Mouse (Mus musculus) heart, embryonic 13.5 days (tissue): Measurements from ENCODE around the gene Fcna. TPM values are rescaled to one million over a fixed set of nuclear protein-coding genes. Genes with fewer than 3 reads are reported as not detected.

ENCODE experiments used
- ATAC-seq: fragments of 200-750 bp; cut with Nextera tagmentation; 2 replicates; pipeline ENCODE4 v1.8.0; 2017; ENCODE audit warnings: moderate TSS enrichment; ENCODE audit not compliant: insufficient number of reproducible peaks, low FRiP score, low TSS enrichment; ENCODE audit errors: extremely low read depth
- H3K27ac ChIP-seq: fragments of 300-500 bp; sonication (generic); replicated peaks from 2 replicates; pipeline ENCODE4 v1.5.1; 2015; ENCODE audit warnings: moderate library complexity, mild to moderate bottlenecking, inconsistent platforms
- H3K27me3 ChIP-seq: fragments of 300-500 bp; sonication (generic); replicated peaks from 2 replicates; pipeline ENCODE4 v1.6.1; 2015; ENCODE audit warnings: mild to moderate bottlenecking, inconsistent platforms
- H3K36me3 ChIP-seq: fragments of 300-500 bp; sonication (generic); 2 replicates; pipeline ENCODE4 v1.6.1; 2015; ENCODE audit warnings: mild to moderate bottlenecking, inconsistent platforms
- H3K4me1 ChIP-seq: fragments of 300-500 bp; sonication (generic); 2 replicates; pipeline ENCODE4 v1.6.1; 2015; ENCODE audit warnings: inconsistent platforms
- H3K4me2 ChIP-seq: fragments of 300-500 bp; sonication (generic); 2 replicates; pipeline ENCODE4 v1.6.1; 2015; ENCODE audit warnings: inconsistent platforms, mild to moderate bottlenecking, moderate library complexity
- H3K4me3 ChIP-seq: fragments of 300-500 bp; sonication (generic); 2 replicates; pipeline ENCODE4 v1.5.1; 2015; ENCODE audit warnings: moderate library complexity, mild to moderate bottlenecking, inconsistent platforms
- H3K9ac ChIP-seq: fragments of 300-500 bp; sonication (generic); 2 replicates; pipeline ENCODE4 v1.6.1; 2015; ENCODE audit warnings: inconsistent platforms, mild to moderate bottlenecking, moderate library complexity
- H3K9me3 ChIP-seq: fragments of 300-500 bp; sonication (generic); 2 replicates; pipeline ENCODE4 v1.6.1; 2016; ENCODE audit warnings: inconsistent platforms
- WGBS: fragments of 180-500 bp; shearing (Covaris S2); methylation state at CpG from one replicate; pipeline ENCODE4 v1.1.7; 2015; ENCODE audit warnings: mixed read lengths; 5-methylcytosine and 5-hydroxymethylcytosine counted together
- polyA plus RNA-seq: library from polyadenylated mRNA; unstranded; fragments of >200 nt; fragmentation: Nextera tagmentation; extraction: Ambion mirVana; gene quantifications from 2 replicates; pipeline ENCODE4 v1.2.1, GENCODE M21; 2015

Fcna gene
- polyA plus RNA-seq, 1 experiment from 2014 or later: 2.3 TPM

DNA sequence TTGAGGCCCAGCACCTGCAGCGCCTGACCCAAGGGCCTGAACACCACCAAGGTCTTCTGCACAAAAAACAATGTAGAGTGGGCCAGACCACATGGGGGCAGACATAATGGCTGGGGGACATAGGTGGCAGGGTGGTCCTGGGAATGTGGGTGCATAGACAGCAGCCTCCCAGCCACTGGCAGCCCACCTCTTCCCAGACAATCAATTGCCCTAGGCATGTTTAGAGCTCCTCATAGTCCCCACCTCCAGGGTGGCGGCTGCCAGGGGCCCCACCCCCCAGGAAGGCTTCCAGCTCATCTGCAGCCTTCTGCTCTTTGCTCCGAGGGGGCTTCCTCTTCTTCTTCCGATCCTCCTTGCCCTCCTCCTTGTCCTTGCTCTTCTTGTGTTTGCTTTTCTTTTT, 44.3 kb downstream of the Fcna start:
- H3K4me1 ChIP-seq: peaks cover 49% of the 10 kb centered on the region
- no peak overlapping the region for H3K4me2 ChIP-seq
- H3K36me3 ChIP-seq: peaks cover 59% of the 10 kb centered on the region
- H3K4me3 ChIP-seq: no peak overlapping the region
- 56% methylated on average over 4 of the region's 4 CpGs for WGBS
- H3K9me3 ChIP-seq: no peaks in the 10 kb centered on the region
- H3K27ac ChIP-seq: no peak overlapping the region
- ATAC-seq: no peak
- peaks cover 28% of the 10 kb centered on the region for H3K27me3 ChIP-seq
- H3K9ac ChIP-seq: no peak overlapping the region; the same call in 1 of the 2 replicates

DNA sequence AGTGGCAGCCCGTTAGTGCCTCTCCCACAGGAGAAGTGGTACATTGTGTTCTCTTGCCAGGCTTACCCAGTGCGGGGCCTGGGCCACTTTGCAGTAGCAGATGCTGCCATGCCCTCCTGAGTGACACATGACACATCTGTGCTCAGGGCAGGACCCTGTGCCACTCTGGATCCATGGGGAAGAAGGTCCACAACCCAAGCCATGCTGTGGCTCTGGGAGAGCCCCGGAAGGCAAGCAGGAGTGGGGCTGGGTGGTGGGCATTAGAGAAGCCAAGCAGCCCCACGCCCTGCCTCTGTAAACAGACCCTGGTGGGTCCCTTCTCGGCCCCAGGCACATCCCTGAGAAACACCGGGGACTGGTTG, 44.7 kb downstream of the Fcna start:
- peak overlapping the region; percentile 58; the same call in 1 of the 2 replicates for H3K9ac ChIP-seq
- H3K27ac ChIP-seq: no peak overlapping the region
- peaks cover 33% of the 10 kb centered on the region for H3K27me3 ChIP-seq
- no peaks in the 10 kb centered on the region for H3K9me3 ChIP-seq
- H3K4me1 ChIP-seq: peaks cover 54% of the 10 kb centered on the region
- H3K36me3 ChIP-seq: peaks cover 54% of the 10 kb centered on the region
- no peak overlapping the region for H3K4me2 ChIP-seq
- 85% methylated on average over 6 of the region's 6 CpGs for WGBS
- ATAC-seq: no peak
- H3K4me3 ChIP-seq: no peak overlapping the region

DNA sequence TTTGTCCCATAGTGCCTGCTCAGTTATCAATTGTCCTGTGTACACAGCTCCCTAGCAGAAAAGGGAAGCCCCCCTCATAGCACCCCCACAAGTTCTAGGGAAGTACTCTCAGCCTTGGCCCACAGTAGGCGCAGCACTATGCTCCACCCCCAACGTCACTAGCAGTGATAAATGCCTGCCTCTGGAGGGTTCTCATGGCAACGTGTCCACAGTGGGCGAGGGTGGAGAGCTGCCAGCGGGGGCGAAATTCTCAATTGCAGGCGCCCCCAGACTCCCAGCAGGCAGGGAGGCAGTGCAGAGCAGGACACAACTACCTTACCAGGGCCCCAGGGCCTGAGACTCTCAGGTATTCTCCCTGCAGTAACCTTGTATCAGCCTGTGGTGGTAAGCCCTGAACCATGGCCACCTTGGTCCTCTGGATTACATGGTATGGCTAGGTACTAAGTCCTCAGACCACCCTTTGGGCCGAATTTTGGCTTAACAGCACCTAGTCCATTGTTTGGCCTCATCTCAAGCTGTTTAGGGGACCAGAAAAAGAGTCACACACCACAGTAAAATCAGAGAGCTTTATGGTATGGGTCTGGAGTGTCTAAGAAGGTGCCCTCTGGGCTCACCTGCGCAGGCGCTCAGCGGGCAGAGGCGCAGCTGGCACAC, 45.2 kb downstream of the Fcna start:
- H3K9ac ChIP-seq: peak overlapping the region; percentile 58
- no peak for ATAC-seq
- H3K36me3 ChIP-seq: peaks cover 49% of the 10 kb centered on the region
- H3K27me3 ChIP-seq: peaks cover 38% of the 10 kb centered on the region
- peak overlapping the region; percentile 78; the same call in 1 of the 2 replicates for H3K4me2 ChIP-seq
- H3K27ac ChIP-seq: no peak overlapping the region
- 50% methylated on average over 12 of the region's 12 CpGs for WGBS
- no peak overlapping the region for H3K4me3 ChIP-seq
- no peaks in the 10 kb centered on the region for H3K9me3 ChIP-seq
- peaks cover 59% of the 10 kb centered on the region for H3K4me1 ChIP-seq

DNA sequence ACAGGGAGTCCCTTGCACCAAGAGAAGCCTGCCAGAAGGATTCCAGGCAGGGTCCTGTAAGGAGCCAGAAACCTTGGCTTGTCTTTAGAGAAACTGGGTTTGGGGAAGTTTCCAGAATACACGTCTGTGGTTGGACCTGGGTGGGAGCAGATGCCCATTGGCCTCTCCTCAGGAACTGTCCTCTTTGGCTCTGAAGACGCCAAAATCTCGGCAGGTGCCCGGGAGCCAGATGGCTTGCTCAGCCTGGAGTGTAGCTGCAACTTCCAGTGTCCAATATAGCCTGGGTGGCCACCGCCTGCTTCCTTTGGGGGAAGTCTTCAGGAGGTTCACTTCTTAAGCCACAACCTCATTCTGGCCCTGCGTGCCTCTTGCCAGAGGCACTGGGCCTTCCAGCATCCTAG, 45.9 kb downstream of the Fcna start:
- Histone ChIP-seq H3K27me3 (peaks cover 45% of the 10 kb centered on the region), H3K4me1 (peaks cover 60% of the 10 kb centered on the region), H3K36me3 (peaks cover 42% of the 10 kb centered on the region), H3K4me2 (peak overlapping the region; percentile 78), H3K9me3 (no peaks in the 10 kb centered on the region), H3K9ac (peak overlapping the region; percentile 58), H3K4me3 (peak overlapping the region; percentile 50; the same call in 1 of the 2 replicates), H3K27ac (no peak overlapping the region)
- no peak for ATAC-seq
- WGBS: 32% methylated on average over 6 of the region's 6 CpGs

DNA sequence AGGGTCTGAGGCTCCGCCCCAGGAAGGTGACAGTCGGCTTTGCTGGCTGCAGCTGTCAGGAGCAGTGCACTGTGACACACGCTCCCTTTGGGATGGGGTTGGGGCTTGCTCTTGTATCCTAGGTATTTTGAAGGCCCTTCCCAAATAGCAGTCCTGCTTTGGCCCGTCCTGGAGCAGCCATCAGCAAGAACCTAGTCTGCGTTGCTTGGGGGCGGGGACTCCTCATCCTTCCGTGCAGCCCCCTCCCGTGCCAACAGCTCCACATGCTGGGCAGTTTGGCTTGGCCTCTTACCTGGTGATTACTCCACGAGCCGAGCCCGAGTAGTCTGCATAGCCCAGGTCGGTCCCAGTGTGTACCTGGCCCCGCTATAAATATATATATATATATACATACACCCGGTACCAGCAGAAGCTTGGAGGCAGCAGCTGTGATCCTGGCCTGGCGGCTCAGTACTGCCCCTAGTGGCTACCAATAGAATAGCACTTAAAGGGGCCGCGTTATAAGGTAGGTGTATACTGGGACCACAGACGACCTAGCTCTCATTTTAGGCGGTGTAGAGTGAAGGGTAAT, 46.5 kb downstream of the Fcna start, which contains the start of gene Ajm1:
Gene Ajm1 (minus strand): TSS at position 464 of the 571 bp plus-strand sequence.
- H3K4me2 ChIP-seq: peak within 1 kb of the TSS; percentile 78
- H3K27ac ChIP-seq: no peak within 1 kb of the TSS
- H3K4me3 ChIP-seq: peak within 1 kb of the TSS; percentile 50
- H3K9me3 ChIP-seq: no peaks in the 10 kb centered on the region
- 0 out of 2 replicates have a peak, but pooled peaks have one; percentile 35 for ATAC-seq
- H3K36me3 ChIP-seq: peaks cover 37% of the 10 kb centered on the region
- WGBS: 6% methylated on average over 19 of the region's 19 CpGs
- peak within 1 kb of the TSS; percentile 73 for H3K9ac ChIP-seq
- peaks cover 59% of the 10 kb centered on the region for H3K4me1 ChIP-seq
- peaks cover 50% of the 10 kb centered on the region for H3K27me3 ChIP-seq

DNA sequence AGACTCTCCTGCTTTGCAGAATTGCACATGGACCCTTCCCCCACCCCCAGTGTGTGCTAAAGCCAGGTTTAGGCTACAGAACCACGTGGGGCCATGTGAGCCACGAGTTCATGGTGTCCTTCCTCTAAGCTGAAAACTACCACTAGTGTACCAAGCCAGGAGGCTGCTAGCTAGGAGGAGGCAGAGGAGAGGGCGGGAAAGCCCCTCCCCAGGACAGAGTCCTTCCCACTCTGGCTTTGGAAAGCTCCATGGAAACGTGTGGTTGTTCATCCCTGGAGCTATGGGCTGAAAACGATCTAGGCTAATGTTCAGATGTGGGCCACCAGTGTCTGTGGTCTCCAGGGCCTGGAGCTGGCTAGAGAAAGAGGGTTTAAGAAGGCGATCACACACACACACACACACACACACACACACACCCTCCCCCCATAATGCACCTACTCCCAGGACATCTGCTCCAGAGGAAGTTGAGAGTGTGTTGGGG, 47.2 kb downstream of the Fcna start:
- no peaks in the 10 kb centered on the region for H3K9me3 ChIP-seq
- 0 out of 2 replicates have a peak overlapping the region, but pooled peaks have one; percentile 78 for H3K4me2 ChIP-seq
- peaks cover 64% of the 10 kb centered on the region for H3K4me1 ChIP-seq
- H3K36me3 ChIP-seq: peaks cover 30% of the 10 kb centered on the region
- 40% methylated on average over 6 of the region's 6 CpGs for WGBS
- H3K9ac ChIP-seq: no peak overlapping the region; the same call in 1 of the 2 replicates
- H3K27ac ChIP-seq: no peak overlapping the region
- H3K27me3 ChIP-seq: peaks cover 57% of the 10 kb centered on the region
- H3K4me3 ChIP-seq: peak overlapping the region; percentile 50; the same call in 1 of the 2 replicates
- ATAC-seq: no peak

DNA sequence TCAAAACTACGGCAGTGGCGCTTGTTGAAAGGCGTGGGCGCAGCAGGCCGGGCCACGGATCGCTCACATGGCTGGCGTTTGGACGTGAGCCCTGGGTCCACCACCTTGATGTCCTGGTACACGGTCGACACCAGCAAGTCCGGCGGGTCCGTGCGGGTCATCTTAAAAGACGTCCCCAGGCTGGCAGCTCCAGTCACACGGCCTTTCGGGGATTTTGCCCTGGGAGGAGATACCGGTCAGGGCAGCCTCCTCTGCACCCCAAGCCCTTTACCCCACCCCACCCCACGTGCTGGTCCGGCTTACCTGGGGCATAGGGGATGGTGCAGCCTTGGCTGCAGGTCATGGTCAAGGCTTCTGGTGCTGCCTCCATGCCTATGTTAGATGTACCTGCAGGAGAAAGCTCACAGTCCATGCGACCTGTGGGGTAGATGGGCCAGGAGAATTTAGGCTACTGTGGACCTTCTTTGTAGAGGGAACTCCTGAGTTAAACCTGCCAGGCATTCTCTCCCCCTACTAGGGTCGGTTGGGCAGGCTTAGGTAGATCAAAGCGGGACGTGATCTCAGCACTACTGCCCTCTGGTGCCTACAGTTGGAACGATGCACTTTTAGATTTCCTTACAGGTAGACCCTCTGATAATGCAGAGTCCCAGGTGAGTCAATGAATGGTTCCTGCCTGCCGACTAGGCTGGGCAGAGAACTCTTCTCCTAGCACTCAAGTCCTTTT, 47.9 kb downstream of the Fcna start:
- Histone ChIP-seq H3K4me3 (peak overlapping the region; percentile 40), H3K27ac (no peak overlapping the region), H3K4me2 (peak overlapping the region; percentile 59), H3K9ac (peak overlapping the region; percentile 9; the same call in 1 of the 2 replicates), H3K4me1 (peaks cover 67% of the 10 kb centered on the region), H3K27me3 (peaks cover 58% of the 10 kb centered on the region), H3K9me3 (no peaks in the 10 kb centered on the region), H3K36me3 (peaks cover 22% of the 10 kb centered on the region)
- 7% methylated on average over 27 of the region's 27 CpGs for WGBS
- ATAC-seq: no peak

DNA sequence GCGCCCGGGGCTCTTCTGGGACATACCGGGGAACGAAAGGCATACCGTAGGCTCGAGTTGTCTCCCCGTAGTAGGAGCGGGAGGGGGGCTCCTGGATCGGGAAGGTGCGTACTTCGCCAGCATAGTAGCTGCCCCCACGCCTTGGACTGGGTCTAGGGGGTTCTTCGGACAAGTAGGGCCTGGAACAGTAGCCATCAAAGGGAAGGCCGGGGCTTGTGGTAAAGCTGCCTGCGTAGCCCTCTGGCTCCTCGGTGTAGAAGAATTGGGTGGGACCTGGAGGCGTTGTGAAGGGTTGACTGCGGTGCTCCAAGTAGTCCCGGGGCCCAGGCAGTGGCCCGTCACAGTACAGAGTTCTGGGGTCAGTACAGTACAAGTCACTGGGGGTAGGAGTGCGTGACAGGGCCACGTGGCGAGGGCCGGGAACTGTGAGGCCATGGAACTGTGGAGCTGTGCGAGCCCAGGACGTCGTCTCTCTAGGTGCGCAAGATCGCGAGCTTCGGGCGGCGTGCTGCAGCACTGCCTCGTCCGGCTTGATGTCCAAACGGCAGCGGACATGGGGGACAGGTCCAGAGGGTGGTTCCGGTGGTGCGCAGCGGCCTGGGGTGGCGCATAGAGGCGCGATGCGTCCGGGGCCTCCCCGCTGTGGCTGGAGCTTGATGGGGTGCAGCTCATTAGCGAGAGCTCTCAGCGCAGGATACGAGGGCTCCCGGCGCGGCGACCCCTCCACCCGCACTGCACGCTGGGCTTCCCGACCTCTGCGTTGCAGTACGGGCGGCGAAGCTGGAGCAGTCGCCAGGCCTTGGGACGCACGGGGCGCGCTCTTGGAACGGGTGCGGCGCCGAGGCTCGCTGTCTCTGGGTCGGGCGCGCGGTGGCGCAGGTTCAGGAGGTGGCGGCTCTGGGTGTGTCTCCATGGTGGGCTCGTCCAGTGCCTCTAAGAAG, 48.8 kb downstream of the Fcna start:
- no peak for ATAC-seq
- peaks cover 69% of the 10 kb centered on the region for H3K4me1 ChIP-seq
- peak overlapping the region; percentile 59 for H3K4me2 ChIP-seq
- H3K27me3 ChIP-seq: peaks cover 58% of the 10 kb centered on the region
- H3K9me3 ChIP-seq: no peaks in the 10 kb centered on the region
- WGBS: 4% methylated on average over 73 of the region's 77 CpGs
- H3K4me3 ChIP-seq: peak overlapping the region; percentile 40
- peak overlapping the region; percentile 9; the same call in 1 of the 2 replicates for H3K9ac ChIP-seq
- H3K36me3 ChIP-seq: peaks cover 14% of the 10 kb centered on the region
- no peak overlapping the region for H3K27ac ChIP-seq

DNA sequence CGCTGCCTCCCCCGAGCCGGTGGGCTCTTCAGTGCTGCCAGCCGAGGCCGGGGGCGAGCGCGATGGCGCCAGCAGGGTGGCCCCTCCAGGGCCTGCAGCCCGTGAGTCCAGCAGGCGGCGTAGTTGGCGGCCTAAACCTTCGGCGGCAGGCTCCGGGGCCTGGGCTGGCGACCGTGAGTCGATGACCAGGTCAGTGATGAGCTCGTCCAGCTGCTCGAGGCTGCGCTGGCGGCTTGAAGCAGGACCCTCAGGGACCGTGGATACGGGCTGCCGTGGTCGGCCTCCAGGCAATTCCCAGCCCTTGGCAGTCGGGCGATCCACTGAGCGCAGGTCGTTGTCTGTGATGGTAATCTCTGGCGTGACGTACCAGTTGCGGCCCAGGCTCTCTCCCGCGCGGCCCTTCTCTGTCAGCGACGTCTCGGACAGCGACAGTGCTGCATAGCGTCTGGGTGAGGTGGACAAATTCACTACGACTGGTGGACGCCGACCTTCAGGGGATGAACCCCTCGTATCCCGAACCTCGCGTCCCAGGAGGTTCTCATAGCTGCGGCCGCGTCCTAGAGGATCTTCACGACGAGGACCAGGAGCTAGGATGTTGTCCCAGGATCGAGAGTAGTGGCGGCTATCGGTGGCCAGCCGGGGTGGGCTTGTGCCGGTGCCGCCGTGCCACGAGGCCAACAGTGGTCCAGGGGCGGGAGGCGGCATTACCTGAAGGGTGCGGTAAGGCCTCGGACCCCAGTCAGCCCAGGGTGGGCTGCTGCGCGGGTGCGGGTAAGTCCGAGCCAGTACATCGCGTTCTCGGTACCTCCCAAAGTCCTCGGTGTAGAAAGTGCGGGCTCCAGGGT, 49.7 kb downstream of the Fcna start:
- Histone ChIP-seq H3K27ac (no peak overlapping the region), H3K27me3 (peaks cover 58% of the 10 kb centered on the region), H3K4me2 (peak overlapping the region; percentile 59), H3K4me1 (peaks cover 77% of the 10 kb centered on the region), H3K4me3 (peak overlapping the region; percentile 40), H3K9me3 (no peaks in the 10 kb centered on the region), H3K9ac (peak overlapping the region; percentile 50), H3K36me3 (peaks cover 8% of the 10 kb centered on the region)
- no peak for ATAC-seq
- 4% methylated on average over 75 of the region's 75 CpGs for WGBS
